Mouse (Mus musculus) stomach, postnatal 0 days (tissue): ENCODE data around the gene Usp17lb. TPM values are rescaled to one million over a fixed set of nuclear protein-coding genes. Genes with fewer than 3 reads are reported as not detected.
"Not testable (repeated sequence)": the region's sequence is repeated elsewhere in the genome, so short reads cannot be mapped to it uniquely, and the experiment has no call there.

Source experiments
- ATAC-seq: fragments of 200-750 bp; cut with Nextera tagmentation; 2 replicates; pipeline ENCODE4 v1.8.0; 2017; ENCODE audit not compliant: low FRiP score, low TSS enrichment
- DNase-seq: peaks from one replicate; pipeline ENCODE4 v3.0.0-alpha.2; 2016; ENCODE audit warnings: low spot score
- H3K27ac ChIP-seq: fragments of 300-500 bp; sonication (generic); replicated peaks from 2 replicates; pipeline ENCODE4 v1.5.1; 2014; ENCODE audit warnings: mild to moderate bottlenecking, control low read depth
- H3K27me3 ChIP-seq: fragments of 300-500 bp; sonication (generic); 2 replicates; pipeline ENCODE4 v1.6.1; 2014; ENCODE audit warnings: low read length; ENCODE audit not compliant: control insufficient read depth, insufficient read depth
- H3K36me3 ChIP-seq: fragments of 300-500 bp; sonication (generic); 2 replicates; pipeline ENCODE4 v1.6.1; 2014; ENCODE audit warnings: low read length, mixed read lengths; ENCODE audit not compliant: control insufficient read depth, insufficient read depth
- H3K4me1 ChIP-seq: fragments of 300-500 bp; sonication (generic); replicated peaks from 2 replicates; pipeline ENCODE4 v1.6.1; 2014; ENCODE audit warnings: antibody characterized with exemption; ENCODE audit not compliant: control insufficient read depth, insufficient read depth
- H3K4me2 ChIP-seq: fragments of 300-500 bp; sonication (generic); replicated peaks from 2 replicates; pipeline ENCODE4 v1.6.1; 2014; ENCODE audit warnings: low read depth, mild to moderate bottlenecking, control low read depth, moderate library complexity
- H3K4me3 ChIP-seq: fragments of 300-500 bp; sonication (generic); 2 replicates; pipeline ENCODE4 v1.5.1; 2014; ENCODE audit warnings: low read depth, low read length, control low read depth
- H3K9ac ChIP-seq: fragments of 300-500 bp; sonication (generic); 2 replicates; pipeline ENCODE4 v1.6.1; 2014; ENCODE audit warnings: mild to moderate bottlenecking, low read length, control low read depth, mixed read lengths
- H3K9me3 ChIP-seq: fragments of 300-500 bp; sonication (generic); 2 replicates; pipeline ENCODE4 v1.6.1; 2016; ENCODE audit warnings: low read length; ENCODE audit not compliant: control insufficient read depth
- CTCF ChIP-seq: IDR thresholded peaks from 2 replicates; pipeline ENCODE4 v1.5.1; 2016; ENCODE audit warnings: antibody characterized with exemption, low read depth, mild to moderate bottlenecking, moderate library complexity
- EP300 ChIP-seq: optimal IDR thresholded peaks from 2 replicates; pipeline ENCODE3; 2016; ENCODE audit warnings: antibody characterized with exemption
- WGBS: fragments of 180-500 bp; shearing (Covaris S2); extraction: QIAGEN DNeasy Blood & Tissue Kit; methylation state at CpG from one replicate; pipeline ENCODE4 v1.1.7; 2014; 5-methylcytosine and 5-hydroxymethylcytosine counted together
- polyA plus RNA-seq: library from polyadenylated mRNA; unstranded; fragments of >200 nt; fragmentation: Nextera tagmentation; extraction: Ambion mirVana; gene quantifications from 2 replicates; pipeline ENCODE4 v1.2.1, GENCODE M21; 2015

The Usp17lb gene
- not detected in 2 replicates for polyA plus RNA-seq

DNA sequence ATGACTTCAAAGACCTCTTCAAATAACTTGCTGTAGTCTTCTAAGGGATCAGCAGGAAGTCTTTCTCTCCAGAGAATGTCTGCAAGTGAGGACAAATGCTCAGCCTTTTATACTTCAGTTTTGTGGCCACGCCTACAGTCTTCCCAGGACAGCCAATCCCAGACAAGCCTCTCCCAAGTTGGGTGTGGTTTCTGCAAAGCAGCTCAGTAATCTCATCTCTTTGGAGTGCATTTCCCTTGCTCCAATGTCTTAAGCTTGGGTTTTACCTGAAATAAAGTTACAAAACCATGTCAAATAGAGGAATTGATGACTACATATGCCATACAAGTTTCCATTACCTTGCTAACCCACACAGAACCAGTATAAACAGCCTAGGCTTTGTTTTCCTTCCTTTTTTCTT, at the start of gene Usp17lb:
Gene Usp17lb, minus strand, starts transcription at position 101 of the 400 bp plus-strand sequence.
- TF ChIP-seq CTCF, result no peak
- no peak for TF ChIP-seq EP300
- H3K36me3 ChIP-seq, result no peaks in the 10 kb centered on the region
- H3K9me3 ChIP-seq, result no peaks in the 10 kb centered on the region
- H3K27me3 ChIP-seq, result no peaks in the 10 kb centered on the region
- DNase-seq (no peak), ATAC-seq (no peak)
- no peak within 1 kb of the TSS for H3K4me3 ChIP-seq
- no peak within 1 kb of the TSS for H3K27ac ChIP-seq
- WGBS, result 41% methylated on average over 1 of the region's 1 CpGs
- H3K4me2 ChIP-seq, result no peak within 1 kb of the TSS
- no peak within 1 kb of the TSS for H3K9ac ChIP-seq
- no peaks in the 10 kb centered on the region for H3K4me1 ChIP-seq

DNA sequence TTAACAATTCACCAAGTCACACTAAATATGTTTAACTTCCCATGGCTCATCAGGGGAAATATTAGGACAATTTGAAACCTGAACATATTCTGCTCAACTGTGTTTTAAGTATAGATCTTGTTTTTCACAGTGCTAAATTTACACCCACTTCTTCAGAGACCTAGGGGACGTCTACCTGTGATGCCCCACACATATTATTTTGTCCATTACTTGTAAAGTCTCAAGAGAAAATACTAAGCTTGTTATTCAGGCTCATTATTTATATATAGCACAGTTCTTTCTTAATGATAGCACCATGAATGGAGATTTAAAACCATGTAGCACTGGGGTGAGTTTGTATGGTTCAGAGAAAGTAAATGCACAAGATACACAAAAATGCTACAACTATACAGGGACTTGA, 35.3 kb upstream of the Usp17lb start, which contains the start of gene Olfr665:
Gene Olfr665, plus strand, starts transcription at position 301 of the 400 bp plus-strand sequence.
- no peaks in the 10 kb centered on the region for H3K36me3 ChIP-seq
- 26% methylated on average over 1 of the region's 1 CpGs for WGBS
- no peak for ATAC-seq

DNA sequence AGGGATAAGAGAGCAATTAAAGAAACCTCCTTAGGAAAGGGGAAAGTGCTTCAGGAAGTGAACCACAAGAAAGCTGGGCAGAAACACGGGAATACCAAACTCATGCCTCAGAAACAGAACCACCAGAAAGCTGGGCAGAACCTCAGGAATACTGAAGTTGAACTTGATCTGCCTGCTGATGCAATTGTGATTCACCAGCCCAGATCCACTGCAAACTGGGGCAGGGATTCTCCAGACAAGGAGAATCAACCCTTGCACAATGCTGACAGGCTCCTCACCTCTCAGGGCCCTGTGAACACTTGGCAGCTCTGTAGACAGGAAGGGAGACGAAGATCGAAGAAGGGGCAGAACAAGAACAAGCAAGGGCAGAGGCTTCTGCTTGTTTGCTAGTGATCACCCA, 19.0 kb upstream of the Usp17lb start:
- no peaks in the 10 kb centered on the region for H3K27me3 ChIP-seq
- ATAC-seq, result no peak
- no peaks in the 10 kb centered on the region for H3K4me1 ChIP-seq
- 67% methylated on average over 3 of the region's 3 CpGs for WGBS
- no peak for DNase-seq
- H3K27ac ChIP-seq, result no peak overlapping the region
- no peak overlapping the region for H3K4me3 ChIP-seq
- H3K9ac ChIP-seq, result no peak overlapping the region
- no peaks in the 10 kb centered on the region for H3K36me3 ChIP-seq
- TF ChIP-seq CTCF (no peak), EP300 (no peak)
- H3K4me2 ChIP-seq, result no peak overlapping the region
- no peaks in the 10 kb centered on the region for H3K9me3 ChIP-seq

More for the DNA sequence above, 35.3 kb upstream of the Usp17lb start, which contains the start of gene Olfr665:
- Histone ChIP-seq H3K4me1 (no peaks in the 10 kb centered on the region), H3K27ac (no peak within 1 kb of the TSS), H3K4me2 (no peak within 1 kb of the TSS), H3K9me3 (no peaks in the 10 kb centered on the region), H3K4me3 (no peak within 1 kb of the TSS), H3K9ac (no peak within 1 kb of the TSS), H3K27me3 (no peaks in the 10 kb centered on the region)
- TF ChIP-seq CTCF (no peak), EP300 (no peak)
- no peak for DNase-seq

GRCm38 (mm10) chr7:104857683-104858082, 15.3 kb upstream of the Usp17lb start:
- Histone ChIP-seq H3K27me3 (no peaks in the 10 kb centered on the region), H3K9ac (no peak overlapping the region), H3K4me1 (no peaks in the 10 kb centered on the region), H3K9me3 (no peaks in the 10 kb centered on the region), H3K27ac (no peak overlapping the region), H3K36me3 (no peaks in the 10 kb centered on the region), H3K4me2 (no peak overlapping the region), H3K4me3 (no peak overlapping the region)
- 63% methylated on average over 1 of the region's 1 CpGs for WGBS
- ATAC-seq (no peak), DNase-seq (no peak)
- no peak for TF ChIP-seq EP300
- no peak for TF ChIP-seq CTCF

GRCm38 (mm10) chr7:104856709-104857108, 14.3 kb upstream of the Usp17lb start, which contains the start of gene Usp17la:
Gene Usp17la, plus strand, starts transcription at chr7:104857009.
- not testable (repeated sequence) for H3K4me3 ChIP-seq, H3K4me1 ChIP-seq, H3K9me3 ChIP-seq, ATAC-seq, H3K27ac ChIP-seq, H3K27me3 ChIP-seq, H3K4me2 ChIP-seq, H3K36me3 ChIP-seq, H3K9ac ChIP-seq, DNase-seq
- WGBS, result 57% methylated on average over 2 of the region's 2 CpGs

DNA sequence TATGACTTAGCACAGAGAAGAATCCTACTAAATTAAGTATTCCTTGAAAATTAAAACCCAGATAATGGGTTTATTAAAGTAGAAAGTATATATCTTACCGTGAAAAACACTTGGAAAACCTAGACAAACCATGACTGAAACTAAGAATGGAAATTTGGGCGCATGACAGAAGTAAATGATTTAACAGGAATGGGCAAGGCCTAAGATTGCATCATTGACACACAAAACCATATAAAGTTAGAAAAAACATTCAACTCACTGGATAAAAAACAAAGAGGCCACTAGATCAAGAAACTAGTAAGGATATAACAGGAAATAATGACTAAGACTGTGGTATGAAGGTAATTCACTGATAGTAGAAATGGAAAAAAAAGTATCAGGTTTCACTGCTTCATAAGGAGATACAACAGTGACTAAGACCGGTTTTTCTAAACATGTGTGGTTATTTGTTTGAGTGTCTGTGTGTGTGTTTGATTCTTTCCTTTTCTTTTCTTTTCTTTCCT, 12.9 kb upstream of the Usp17lb start:
- Histone ChIP-seq H3K27me3 (no peaks in the 10 kb centered on the region), H3K4me3 (no peak overlapping the region), H3K27ac (no peak overlapping the region), H3K9ac (no peak overlapping the region), H3K4me2 (no peak overlapping the region), H3K36me3 (no peaks in the 10 kb centered on the region), H3K9me3 (no peaks in the 10 kb centered on the region), H3K4me1 (no peaks in the 10 kb centered on the region)
- WGBS, result 72% methylated on average over 3 of the region's 3 CpGs
- ATAC-seq (no peak), DNase-seq (no peak)
- no peak for TF ChIP-seq EP300
- TF ChIP-seq CTCF, result no peak

DNA sequence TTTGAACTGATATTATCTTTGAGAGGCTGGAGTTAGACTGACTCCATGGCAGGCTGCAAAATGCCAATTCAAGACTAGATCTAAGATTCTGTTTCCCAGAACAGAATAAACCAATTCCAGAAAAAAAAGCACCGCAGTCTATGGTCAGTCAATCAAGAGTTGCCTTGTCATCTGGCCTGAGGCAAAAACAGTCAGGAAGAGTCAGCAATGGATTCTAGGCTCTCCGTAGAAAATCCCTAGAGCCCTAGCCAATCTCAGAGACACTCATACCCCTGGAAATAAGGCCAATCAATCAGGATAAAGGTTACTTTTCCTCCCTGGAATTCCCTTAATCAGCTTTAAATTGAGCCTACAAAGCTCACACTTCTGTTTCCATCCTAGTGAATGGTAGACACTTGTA, 9.1 kb upstream of the Usp17lb start:
- H3K4me3 ChIP-seq, ATAC-seq, H3K9me3 ChIP-seq, H3K27me3 ChIP-seq, DNase-seq, H3K36me3 ChIP-seq, H3K4me2 ChIP-seq, H3K4me1 ChIP-seq, H3K27ac ChIP-seq, H3K9ac ChIP-seq: not testable (repeated sequence)
- 77% methylated on average over 2 of the region's 2 CpGs for WGBS
